In the genomic region with DNA sequence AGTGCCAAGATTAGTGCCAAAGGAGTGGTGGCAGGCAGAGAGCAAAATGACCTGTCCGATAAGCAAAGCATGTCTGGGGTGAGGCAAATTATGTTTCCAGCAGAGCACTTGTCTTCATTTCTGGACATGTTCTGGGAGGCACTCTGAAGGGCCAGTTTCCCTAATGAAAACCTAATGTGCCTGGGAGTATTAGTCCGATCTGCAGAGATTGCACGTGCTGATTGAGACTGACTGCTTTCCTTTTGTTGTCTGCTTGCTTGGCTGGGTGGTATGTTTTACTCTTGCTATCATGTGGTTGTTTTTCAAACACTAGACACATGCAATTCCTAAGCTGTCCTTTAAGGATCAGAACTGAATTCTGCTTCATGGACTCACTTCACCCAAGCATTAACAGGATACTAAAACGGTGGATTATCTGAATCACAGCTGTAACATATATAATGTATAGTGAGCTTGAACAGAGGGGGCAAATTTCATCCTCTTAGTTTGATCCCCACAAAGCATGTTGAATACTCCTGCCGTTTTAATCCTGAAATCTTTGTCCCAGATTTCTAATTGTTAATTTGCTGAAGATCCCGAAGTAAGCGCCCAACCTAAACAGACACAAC, we compare ENCODE assay signal across 16 mouse cellular contexts.
A peak's percentile ranks its signal among the peaks of the same experiment; 100 is the strongest.
DNase-seq lines count a peak whose midpoint lies in the region; ATAC-seq and TF ChIP-seq lines count a peak whose summit lies in the region.
"Had no signal": no experiment of that assay in that cellular context is flagged by ENCODE, and none has a peak within 500 bp of the region (broad histone marks: within the 10 kb centered on the region; RNA-seq: fewer than 3 reads in every experiment).

No protein-coding gene starts in this region.

- peaks cover 26% of the 10 kb centered on the region for H3K4me1 ChIP-seq in kidney, embryonic 15.5 days
- H3K4me1 ChIP-seq in embryonic facial prominence, embryonic 11.5 days (ENCODE audit: control insufficient read depth, insufficient read depth, low read length) = no peaks in the 10 kb centered on the region; the same call in 1 of the 2 replicates
- H3K4me1 ChIP-seq in limb, embryonic 14.5 days (ENCODE audit: control insufficient read depth, insufficient read depth, low read length) = peaks cover 7% of the 10 kb centered on the region; the same call in 1 of the 2 replicates

- H3K4me2 ChIP-seq in kidney, embryonic 15.5 days = peak overlapping the region; percentile 49
- peak overlapping the region; percentile 21; the same call in 1 of the 2 replicates for H3K4me2 ChIP-seq in embryonic facial prominence, embryonic 11.5 days (ENCODE audit: low read depth, low read length)
- H3K4me2 ChIP-seq in limb, embryonic 14.5 days (replicated peaks; ENCODE audit: low read depth, low read length, severe bottlenecking) = peak overlapping the region; percentile 37; the same call in 1 of the 2 replicates
- H3K4me2 ChIP-seq: liver, embryonic 12.5 days; lung, embryonic 15.5 days had no signal

- no peak for ATAC-seq in kidney, embryonic 15.5 days (replicated peaks; ENCODE audit: low FRiP score)
- no peak for ATAC-seq in embryonic facial prominence, embryonic 11.5 days (replicated peaks; ENCODE audit: insufficient number of reproducible peaks, low FRiP score, low TSS enrichment, low read depth)
- no peak for ATAC-seq in limb, embryonic 14.5 days (ENCODE audit: low FRiP score, low read depth)
- ATAC-seq: activated CD4-positive, CD25-positive, alpha-beta regulatory T cell, adult 4 months; forebrain, postnatal 0 days; inflammation-experienced regulatory T-cells, adult 6 months; liver, embryonic 12.5 days had no signal

- H3K36me3 ChIP-seq in kidney, embryonic 15.5 days = no peaks in the 10 kb centered on the region
- H3K36me3 ChIP-seq in embryonic facial prominence, embryonic 11.5 days (replicated peaks; ENCODE audit: control insufficient read depth, insufficient read depth, low read depth, low read length) = no peaks in the 10 kb centered on the region
- no peaks in the 10 kb centered on the region for H3K36me3 ChIP-seq in limb, embryonic 14.5 days (ENCODE audit: control insufficient read depth, insufficient read depth, low read length)
- H3K36me3 ChIP-seq: liver, embryonic 12.5 days; lung, embryonic 15.5 days had no signal

- no peak for DNase-seq in kidney, adult 9 months
- DNase-seq in embryo, embryonic 10 days (ENCODE audit: low spot score) = peak; percentile 66
- peak; percentile 73 for DNase-seq in embryonic facial prominence, embryonic 11.5 days (ENCODE audit: low spot score)
- DNase-seq in limb, embryonic 14.5 days (ENCODE audit: low spot score) = no peak
- no peak for DNase-seq in right cerebral cortex, adult 18-20 months
- DNase-seq in heart, adult 11 months = no peak
- DNase-seq: adrenal gland, postnatal 36 days; cerebellum, adult 9-11 months; kidney, postnatal 10 days; layer of hippocampus, adult 9-11 months had no signal

- no peak overlapping the region for H3K9ac ChIP-seq in kidney, embryonic 15.5 days
- peak overlapping the region; percentile 39 for H3K9ac ChIP-seq in embryonic facial prominence, embryonic 11.5 days (replicated peaks; ENCODE audit: low read length)
- H3K9ac ChIP-seq in limb, embryonic 14.5 days (ENCODE audit: low read depth, low read length, severe bottlenecking) = no peak overlapping the region
- H3K9ac ChIP-seq: forebrain, postnatal 0 days; liver, embryonic 12.5 days; lung, embryonic 15.5 days had no signal

- H3K27ac ChIP-seq in kidney, embryonic 15.5 days = no peak overlapping the region
- H3K27ac ChIP-seq in embryonic facial prominence, embryonic 11.5 days (replicated peaks; ENCODE audit: low read depth, low read length) = peak overlapping the region; percentile 68
- H3K27ac ChIP-seq in limb, embryonic 14.5 days (replicated peaks; ENCODE audit: low read depth, low read length) = no peak overlapping the region
- H3K27ac ChIP-seq: liver, embryonic 12.5 days; lung, embryonic 15.5 days had no signal

- no peak overlapping the region for H3K4me3 ChIP-seq in kidney, embryonic 15.5 days (replicated peaks)
- H3K4me3 ChIP-seq in embryonic facial prominence, embryonic 11.5 days (ENCODE audit: low read depth, low read length) = peak overlapping the region; percentile 28; the same call in 1 of the 2 replicates
- no peak overlapping the region for H3K4me3 ChIP-seq in limb, embryonic 14.5 days (replicated peaks; ENCODE audit: low read length)
- H3K4me3 ChIP-seq: liver, embryonic 12.5 days; lung, embryonic 15.5 days had no signal

- WGBS in kidney, embryonic 15.5 days = 26% methylated on average over 7 of the region's 7 CpGs
- WGBS in embryonic facial prominence, embryonic 11.5 days = 10% methylated on average over 7 of the region's 7 CpGs
- 20% methylated on average over 7 of the region's 7 CpGs for WGBS in limb, embryonic 14.5 days

- H3K27me3 ChIP-seq in kidney, embryonic 15.5 days = peaks cover 57% of the 10 kb centered on the region
- no peaks in the 10 kb centered on the region for H3K27me3 ChIP-seq in embryonic facial prominence, embryonic 11.5 days (ENCODE audit: control insufficient read depth, insufficient read depth, low read length)
- peaks cover 50% of the 10 kb centered on the region for H3K27me3 ChIP-seq in limb, embryonic 14.5 days (ENCODE audit: control insufficient read depth, insufficient read depth, low read length)

- H3K9me3 ChIP-seq in kidney, embryonic 15.5 days (replicated peaks) = no peaks in the 10 kb centered on the region
- H3K9me3 ChIP-seq in embryonic facial prominence, embryonic 11.5 days (replicated peaks; ENCODE audit: control insufficient read depth, low read length) = no peaks in the 10 kb centered on the region
- H3K9me3 ChIP-seq in limb, embryonic 14.5 days (ENCODE audit: control insufficient read depth, low read length) = no peaks in the 10 kb centered on the region
- H3K9me3 ChIP-seq: liver, embryonic 12.5 days; lung, embryonic 15.5 days had no signal

- TF ChIP-seq POLR2A in limb, embryonic 14.5 days (IDR thresholded peaks at IDR 0.05; ENCODE audit: borderline replicate concordance, extremely low read depth, insufficient read depth, insufficient read length) = no peak

Comparison
In these comparisons a context has a peak if more than half of its experiments do, and no peak if none do; other contexts are left out.
1. DNase-seq: peak in embryo, embryonic 10 days (single experiment) and embryonic facial prominence, embryonic 11.5 days (single experiment); none in kidney, adult 9 months (single experiment), limb, embryonic 14.5 days (single experiment), right cerebral cortex, adult 18-20 months (single experiment) and heart, adult 11 months (single experiment).
2. Peak in every context shown above with its lines, with median percentiles within 50 percentile points of each other: H3K4me2 ChIP-seq.